Mouse (Mus musculus) embryonic facial prominence, embryonic 15.5 days (tissue): ENCODE data around the gene Rbm19. TPM values are rescaled to one million over a fixed set of nuclear protein-coding genes. Genes with fewer than 3 reads are reported as not detected.

Experiments
- ATAC-seq: fragments of 200-750 bp; cut with Nextera tagmentation; 2 replicates; pipeline ENCODE4 v1.8.0; 2017; ENCODE audit warnings: low read depth, moderate TSS enrichment; ENCODE audit not compliant: insufficient number of reproducible peaks, low FRiP score, low TSS enrichment
- H3K27ac ChIP-seq: fragments of 300-500 bp; sonication (generic); replicated peaks from 2 replicates; pipeline ENCODE4 v1.5.1; 2015; ENCODE audit warnings: mild to moderate bottlenecking, inconsistent platforms
- H3K27me3 ChIP-seq: fragments of 300-500 bp; sonication (generic); 2 replicates; pipeline ENCODE4 v1.6.1; 2015; ENCODE audit warnings: inconsistent platforms
- H3K36me3 ChIP-seq: fragments of 300-500 bp; sonication (generic); 2 replicates; pipeline ENCODE4 v1.6.1; 2015; ENCODE audit warnings: mild to moderate bottlenecking, inconsistent platforms
- H3K4me1 ChIP-seq: fragments of 300-500 bp; sonication (generic); 2 replicates; pipeline ENCODE4 v1.6.1; 2015; ENCODE audit warnings: inconsistent platforms
- H3K4me2 ChIP-seq: fragments of 300-500 bp; sonication (generic); replicated peaks from 2 replicates; pipeline ENCODE4 v1.6.1; 2015; ENCODE audit warnings: mild to moderate bottlenecking, inconsistent platforms
- H3K4me3 ChIP-seq: fragments of 300-500 bp; sonication (generic); replicated peaks from 2 replicates; pipeline ENCODE4 v1.5.1; 2015; ENCODE audit warnings: mild to moderate bottlenecking, inconsistent platforms
- H3K9ac ChIP-seq: fragments of 300-500 bp; sonication (generic); 2 replicates; pipeline ENCODE4 v1.6.1; 2015; ENCODE audit warnings: inconsistent platforms
- H3K9me3 ChIP-seq: fragments of 300-500 bp; sonication (generic); replicated peaks from 2 replicates; pipeline ENCODE4 v1.6.1; 2016; ENCODE audit warnings: inconsistent platforms
- WGBS: fragments of 180-500 bp; shearing (Covaris S2); methylation state at CpG from one replicate; pipeline ENCODE4 v1.1.7; 2015; 5-methylcytosine and 5-hydroxymethylcytosine counted together
- polyA plus RNA-seq: library from polyadenylated mRNA; unstranded; fragments of >200 nt; fragmentation: Nextera tagmentation; extraction: Ambion mirVana; gene quantifications from 2 replicates; pipeline ENCODE4 v1.2.1, GENCODE M21; 2015

Rbm19 gene
- polyA plus RNA-seq, 1 experiment from 2014 or later, result 21.7 TPM

GRCm38 (mm10) chr5:120167787-120168325, 51.6 kb downstream of the Rbm19 start:
- 70% methylated on average over 13 of the region's 13 CpGs for WGBS
- no peaks in the 10 kb centered on the region for H3K27me3 ChIP-seq
- H3K27ac ChIP-seq, result no peak overlapping the region
- no peak overlapping the region for H3K4me2 ChIP-seq
- H3K36me3 ChIP-seq, result no peaks in the 10 kb centered on the region
- no peaks in the 10 kb centered on the region for H3K9me3 ChIP-seq
- H3K4me1 ChIP-seq, result peaks cover 19% of the 10 kb centered on the region; the same call in 1 of the 2 replicates
- no peak for ATAC-seq
- no peak overlapping the region for H3K9ac ChIP-seq
- H3K4me3 ChIP-seq, result no peak overlapping the region

DNA sequence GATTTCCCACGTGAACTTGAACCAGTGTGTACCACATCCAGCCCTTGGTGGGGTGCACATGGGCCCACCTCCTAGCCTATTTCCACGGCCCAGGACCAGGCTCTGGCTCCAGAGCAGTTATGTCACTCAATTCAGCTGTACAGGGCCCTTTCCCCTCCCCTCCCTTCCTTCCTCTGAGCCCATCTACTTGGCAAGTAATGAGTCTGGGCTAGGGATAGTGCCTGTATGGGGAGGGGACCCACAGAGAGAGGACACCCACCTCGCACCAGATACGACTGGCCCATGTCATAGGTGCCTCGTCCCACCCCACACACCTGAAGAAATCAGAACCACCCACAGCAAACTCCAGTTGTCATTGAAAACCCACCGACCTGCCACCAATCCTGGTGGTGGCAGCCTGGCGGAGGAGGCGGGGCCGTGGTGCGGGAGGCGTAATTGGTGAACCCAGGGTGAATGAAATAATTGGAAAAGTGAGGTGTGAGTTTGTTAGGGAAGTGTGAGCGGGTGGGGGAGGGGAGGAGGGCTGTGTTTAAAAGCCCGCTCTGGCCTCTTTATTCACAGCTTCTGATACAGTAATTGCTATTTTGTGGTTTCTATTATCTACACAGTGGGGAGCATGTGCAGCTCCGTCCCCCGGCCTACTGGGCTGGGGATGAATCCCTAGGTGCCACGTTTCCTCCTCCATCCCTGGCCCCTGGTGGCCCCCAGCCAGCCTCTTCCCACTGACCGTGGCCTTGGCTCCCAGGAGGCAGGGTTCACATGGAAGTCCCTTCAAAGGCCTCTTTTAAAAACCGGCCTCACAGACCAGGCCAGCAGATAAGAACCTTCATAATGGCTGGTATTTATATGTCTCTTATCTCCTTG, 55.8 kb downstream of the Rbm19 start:
- ATAC-seq, result no peak
- H3K27ac ChIP-seq, result no peak overlapping the region
- WGBS, result 61% methylated on average over 18 of the region's 18 CpGs

DNA sequence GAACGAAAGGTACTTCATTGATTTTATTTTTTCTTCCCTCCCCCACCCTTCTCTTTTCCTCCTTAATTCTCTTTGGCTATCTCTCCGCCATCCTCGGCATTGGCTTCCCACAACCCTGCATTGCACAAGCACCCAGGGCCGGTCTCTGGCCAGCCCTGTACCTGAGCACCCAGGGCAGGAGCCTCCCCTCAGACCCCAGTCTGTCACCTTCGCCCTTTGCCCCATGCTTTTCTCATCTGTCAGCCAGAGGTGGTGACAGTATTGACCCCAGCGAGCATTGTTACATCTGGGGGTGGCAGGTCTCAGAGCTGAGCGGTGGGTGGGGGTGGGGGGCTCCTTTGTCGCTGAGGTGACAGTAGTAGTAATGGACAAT, 56.5 kb downstream of the Rbm19 start:
- Histone ChIP-seq H3K4me2 (no peak overlapping the region), H3K9ac (no peak overlapping the region), H3K27ac (no peak overlapping the region), H3K4me3 (no peak overlapping the region), H3K9me3 (no peaks in the 10 kb centered on the region), H3K27me3 (no peaks in the 10 kb centered on the region), H3K36me3 (peaks cover 14% of the 10 kb centered on the region; the same call in 1 of the 2 replicates), H3K4me1 (no peaks in the 10 kb centered on the region)
- no peak for ATAC-seq
- WGBS, result 82% methylated on average over 8 of the region's 8 CpGs

More for the DNA sequence above, 55.8 kb downstream of the Rbm19 start:
- H3K36me3 ChIP-seq, result peaks cover 13% of the 10 kb centered on the region; the same call in 1 of the 2 replicates
- no peak overlapping the region for H3K9ac ChIP-seq
- H3K27me3 ChIP-seq, result no peaks in the 10 kb centered on the region
- no peak overlapping the region for H3K4me2 ChIP-seq
- H3K9me3 ChIP-seq, result no peaks in the 10 kb centered on the region
- H3K4me3 ChIP-seq, result no peak overlapping the region
- H3K4me1 ChIP-seq, result no peaks in the 10 kb centered on the region

DNA sequence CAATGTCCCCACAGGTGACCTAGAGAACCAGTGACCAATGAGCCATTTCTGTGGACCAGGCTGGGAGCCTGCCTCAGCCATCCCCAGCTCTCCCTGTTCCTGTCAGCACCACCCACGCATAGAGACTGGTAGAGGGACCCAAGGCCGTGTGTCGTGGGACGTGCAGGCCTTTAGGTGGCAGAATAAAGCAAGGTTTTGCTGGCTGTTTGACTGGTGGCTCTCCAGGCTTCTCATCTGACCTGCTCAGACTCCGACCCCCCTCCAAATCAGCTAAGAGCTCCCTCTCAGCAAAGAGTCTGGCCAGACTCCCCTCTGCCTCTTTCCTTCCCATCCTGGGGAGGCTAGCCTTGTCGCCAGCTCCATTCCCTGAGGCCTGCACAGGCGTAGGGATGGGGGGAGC, 58.1 kb downstream of the Rbm19 start:
- Histone ChIP-seq H3K27me3 (no peaks in the 10 kb centered on the region), H3K36me3 (peaks cover 21% of the 10 kb centered on the region; the same call in 1 of the 2 replicates), H3K4me2 (no peak overlapping the region), H3K4me3 (no peak overlapping the region), H3K9me3 (no peaks in the 10 kb centered on the region), H3K27ac (no peak overlapping the region), H3K9ac (no peak overlapping the region), H3K4me1 (no peaks in the 10 kb centered on the region)
- 68% methylated on average over 7 of the region's 7 CpGs for WGBS
- ATAC-seq, result no peak

GRCm38 (mm10) chr5:120175217-120175616, 59.0 kb downstream of the Rbm19 start:
- H3K4me3 ChIP-seq, result no peak overlapping the region
- no peaks in the 10 kb centered on the region for H3K27me3 ChIP-seq
- ATAC-seq, result no peak
- peaks cover 21% of the 10 kb centered on the region; the same call in 1 of the 2 replicates for H3K36me3 ChIP-seq
- H3K4me2 ChIP-seq, result no peak overlapping the region
- no peak overlapping the region for H3K9ac ChIP-seq
- no peaks in the 10 kb centered on the region for H3K9me3 ChIP-seq
- WGBS, result 87% methylated on average over 8 of the region's 8 CpGs
- no peak overlapping the region for H3K27ac ChIP-seq
- H3K4me1 ChIP-seq, result no peaks in the 10 kb centered on the region

DNA sequence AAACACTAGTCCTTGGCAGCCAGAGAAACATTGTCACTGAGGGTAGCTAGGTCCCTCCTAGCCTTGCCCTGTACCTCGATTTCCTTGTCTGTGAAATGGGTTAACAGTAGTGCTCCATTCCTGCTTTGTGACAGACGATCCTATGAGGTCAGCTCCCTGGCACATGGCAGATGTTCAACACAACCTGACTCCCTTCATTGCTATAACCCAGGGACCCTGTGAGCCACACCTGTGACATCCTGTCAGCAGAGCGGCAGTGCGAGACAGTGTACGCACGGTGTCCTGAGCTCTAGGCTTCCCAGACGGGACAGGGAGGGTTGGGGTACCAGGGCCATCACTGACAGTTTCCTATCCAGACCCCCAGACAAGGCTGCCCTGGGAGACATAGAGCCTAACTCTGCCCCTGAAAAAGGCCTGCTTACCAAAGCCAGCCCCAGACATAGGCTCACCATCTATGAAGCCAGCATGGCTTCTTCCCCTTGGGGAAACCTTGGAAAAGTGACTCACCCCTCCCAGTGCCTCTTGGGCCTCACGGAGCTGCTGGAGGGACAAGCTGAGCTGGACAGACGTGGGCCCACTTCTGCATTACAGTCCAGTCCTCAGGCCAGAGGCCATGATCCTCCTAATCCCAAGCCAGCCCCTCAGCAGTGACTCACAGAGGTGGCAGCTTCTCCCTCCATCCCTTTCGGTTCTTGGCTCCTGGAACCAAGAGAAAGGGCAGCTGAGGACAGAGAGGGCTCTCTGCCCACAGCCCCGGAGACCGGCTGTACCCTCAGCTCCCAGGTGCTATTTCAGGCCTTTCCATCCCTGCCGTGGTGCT, 60.2 kb downstream of the Rbm19 start:
- no peak overlapping the region for H3K27ac ChIP-seq
- no peak overlapping the region for H3K9ac ChIP-seq
- 88% methylated on average over 13 of the region's 13 CpGs for WGBS
- peaks cover 28% of the 10 kb centered on the region for H3K36me3 ChIP-seq
- ATAC-seq, result no peak
- H3K27me3 ChIP-seq, result no peaks in the 10 kb centered on the region
- H3K9me3 ChIP-seq, result no peaks in the 10 kb centered on the region
- H3K4me1 ChIP-seq, result no peaks in the 10 kb centered on the region
- H3K4me3 ChIP-seq, result no peak overlapping the region
- no peak overlapping the region for H3K4me2 ChIP-seq

DNA sequence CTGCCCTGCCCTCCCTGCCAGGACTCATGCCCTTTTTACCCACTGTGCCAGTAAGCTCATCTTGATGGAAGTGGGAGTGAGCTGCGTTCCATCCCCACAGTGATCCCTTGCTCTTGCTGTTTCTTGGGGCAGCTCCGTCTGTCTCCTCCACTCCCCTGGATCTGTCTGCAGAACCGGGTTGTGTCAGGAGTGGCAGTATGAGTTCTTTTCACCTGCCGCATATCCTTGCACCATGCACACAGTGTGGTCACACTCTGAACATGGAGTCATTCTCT, 60.7 kb downstream of the Rbm19 start:
- Histone ChIP-seq H3K9me3 (no peaks in the 10 kb centered on the region), H3K4me2 (no peak overlapping the region), H3K4me1 (no peaks in the 10 kb centered on the region), H3K27me3 (no peaks in the 10 kb centered on the region), H3K9ac (no peak overlapping the region), H3K36me3 (peaks cover 28% of the 10 kb centered on the region), H3K4me3 (no peak overlapping the region), H3K27ac (no peak overlapping the region)
- 95% methylated on average over 4 of the region's 4 CpGs for WGBS
- no peak for ATAC-seq

- H3K4me2 ChIP-seq, result no peak overlapping the region
- no peaks in the 10 kb centered on the region for H3K27me3 ChIP-seq
- H3K27ac ChIP-seq, result no peak overlapping the region
- H3K4me3 ChIP-seq, result no peak overlapping the region
- no peak for ATAC-seq
- peaks cover 28% of the 10 kb centered on the region for H3K36me3 ChIP-seq
- 94% methylated on average over 11 of the region's 11 CpGs for WGBS
- H3K9ac ChIP-seq, result no peak overlapping the region
- H3K9me3 ChIP-seq, result no peaks in the 10 kb centered on the region
- H3K4me1 ChIP-seq, result no peaks in the 10 kb centered on the region
These were observed 63.8 kb downstream of the Rbm19 start for GRCm38 (mm10) chr5:120180102-120180501.

GRCm38 (mm10) chr5:120181384-120181783, 65.1 kb downstream of the Rbm19 start:
- H3K9me3 ChIP-seq, result no peaks in the 10 kb centered on the region
- H3K27ac ChIP-seq, result no peak overlapping the region
- H3K4me1 ChIP-seq, result no peaks in the 10 kb centered on the region
- no peak overlapping the region for H3K4me3 ChIP-seq
- no peak for ATAC-seq
- no peak overlapping the region for H3K9ac ChIP-seq
- 89% methylated on average over 4 of the region's 4 CpGs for WGBS
- no peak overlapping the region for H3K4me2 ChIP-seq
- H3K27me3 ChIP-seq, result no peaks in the 10 kb centered on the region
- H3K36me3 ChIP-seq, result peaks cover 20% of the 10 kb centered on the region

DNA sequence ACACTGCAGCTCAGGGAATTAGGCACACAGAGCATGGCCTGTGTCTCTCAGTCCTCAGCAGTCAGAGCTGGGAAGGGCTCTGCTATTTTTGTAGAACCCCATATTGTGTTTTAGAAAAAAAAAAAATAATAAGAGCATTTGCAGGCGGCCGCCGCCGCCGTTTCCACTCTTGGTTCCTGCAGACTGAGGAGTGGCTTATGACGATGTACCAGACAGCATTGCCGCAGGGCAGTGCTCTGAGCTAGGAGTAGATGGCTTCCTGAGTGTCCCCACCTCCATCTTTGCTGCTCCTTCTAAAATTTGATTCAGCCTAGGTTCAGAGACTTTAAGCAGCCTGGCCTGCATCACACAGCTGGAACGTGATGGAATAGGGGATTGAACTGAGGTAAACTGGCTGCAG, 67.1 kb downstream of the Rbm19 start:
- H3K27ac ChIP-seq, result no peak overlapping the region
- ATAC-seq, result no peak
- H3K36me3 ChIP-seq, result peaks cover 18% of the 10 kb centered on the region
- no peaks in the 10 kb centered on the region for H3K4me1 ChIP-seq
- H3K9me3 ChIP-seq, result no peaks in the 10 kb centered on the region
- no peak overlapping the region for H3K9ac ChIP-seq
- no peaks in the 10 kb centered on the region for H3K27me3 ChIP-seq
- H3K4me3 ChIP-seq, result no peak overlapping the region
- H3K4me2 ChIP-seq, result no peak overlapping the region
- 71% methylated on average over 8 of the region's 8 CpGs for WGBS

GRCm38 (mm10) chr5:120183790-120184189, 67.5 kb downstream of the Rbm19 start:
- 52% methylated on average over 7 of the region's 7 CpGs for WGBS
- H3K9ac ChIP-seq, result no peak overlapping the region
- no peak overlapping the region for H3K27ac ChIP-seq

More at GRCm38 (mm10) chr5:120183790-120184189, 67.5 kb downstream of the Rbm19 start:
- Histone ChIP-seq H3K27me3 (no peaks in the 10 kb centered on the region), H3K4me3 (no peak overlapping the region), H3K36me3 (peaks cover 16% of the 10 kb centered on the region), H3K4me1 (no peaks in the 10 kb centered on the region), H3K9me3 (no peaks in the 10 kb centered on the region), H3K4me2 (no peak overlapping the region)
- ATAC-seq, result no peak
